Mouse (Mus musculus) thymus, postnatal 10 days (tissue): ENCODE data around the gene Lin7b.

Experiments used
- DNase-seq, 2 experiments: peaks; one replicate each; pipeline ENCODE4 v3.0.0; 2021; ENCODE audit warnings: low spot score in 2 of 2

Gene Lin7b

DNA sequence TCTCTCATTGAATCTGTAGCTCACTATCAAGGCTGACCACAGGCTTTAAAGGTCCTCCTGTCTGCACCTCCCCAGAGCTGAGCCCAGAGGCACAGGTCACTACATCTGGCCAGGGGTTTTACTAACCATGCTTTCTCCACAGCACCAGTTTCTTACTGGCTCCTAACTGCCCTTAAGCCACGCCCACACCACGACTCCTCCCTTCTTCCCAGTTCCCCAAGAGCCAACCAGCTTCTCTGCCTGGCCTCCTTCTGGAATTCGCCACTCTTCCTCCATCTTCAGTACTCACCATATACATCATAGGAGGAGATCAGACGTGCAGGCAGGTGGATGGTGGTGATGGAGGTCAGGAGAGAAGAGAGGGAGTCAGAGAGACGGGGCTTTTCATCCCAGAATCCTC, 17.3 kb downstream of the Lin7b start:
- no peak for DNase-seq

DNA sequence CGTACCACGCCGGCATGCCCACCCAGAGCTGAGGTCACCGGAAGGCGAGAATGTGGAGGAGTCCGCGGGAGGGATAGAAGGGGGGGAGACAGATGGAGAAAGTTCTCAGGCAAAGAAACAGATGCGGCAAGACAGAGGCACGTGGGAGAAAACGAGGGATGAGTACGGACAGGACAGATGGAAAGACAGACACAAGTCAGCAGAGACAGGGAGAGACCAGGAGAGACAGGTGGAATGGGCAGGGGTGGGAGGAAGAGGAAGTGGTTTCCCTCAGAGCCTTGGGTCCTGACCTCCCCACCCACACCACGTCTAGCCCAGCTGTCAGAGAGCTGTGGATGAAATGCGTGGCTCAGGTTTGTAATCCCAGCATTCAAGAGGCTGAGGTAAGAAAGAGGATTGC, 23.5 kb downstream of the Lin7b start:
- DNase-seq = no peak

DNA sequence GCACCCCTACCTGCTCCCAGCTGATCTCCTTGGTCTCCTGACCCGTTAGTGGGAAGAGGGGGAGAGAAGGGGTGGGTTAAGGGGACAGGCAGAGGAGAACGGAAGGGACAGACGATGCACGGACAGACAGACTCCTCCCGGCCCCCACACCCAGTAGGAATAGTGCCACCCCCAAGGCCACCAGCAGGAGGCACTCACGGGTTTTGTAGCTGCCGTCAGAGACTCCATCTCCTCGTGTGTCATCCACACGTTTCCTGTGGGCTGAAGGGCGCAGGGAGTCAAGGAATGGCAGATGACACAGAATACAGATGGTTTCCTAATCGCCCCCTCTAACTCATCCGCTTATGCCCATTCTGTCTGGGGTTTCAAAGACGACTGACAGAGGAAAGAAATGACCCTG, 26.8 kb downstream of the Lin7b start:
- peak in 1 of 2 experiments; percentile 44 for DNase-seq

DNA sequence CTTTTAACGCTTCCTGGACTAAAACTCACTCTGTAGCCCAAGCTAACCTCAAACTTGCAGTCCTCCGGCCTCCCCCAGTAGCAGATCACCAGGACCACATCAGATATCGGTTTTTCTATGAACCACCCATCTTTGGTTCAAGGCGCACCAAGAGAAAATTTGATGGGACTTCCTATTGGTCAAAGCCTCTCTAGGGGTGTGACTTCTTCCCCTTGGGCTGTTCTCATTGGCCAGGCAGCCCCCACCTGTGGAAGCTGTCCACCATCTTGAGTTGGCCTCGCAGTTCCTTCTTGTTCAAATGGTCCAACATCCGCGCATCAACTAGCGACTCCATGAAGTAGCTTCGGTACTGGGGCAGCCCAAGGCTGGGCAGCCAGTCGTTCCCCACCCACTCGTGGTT, 28.3 kb downstream of the Lin7b start:
- DNase-seq = no peak

DNA sequence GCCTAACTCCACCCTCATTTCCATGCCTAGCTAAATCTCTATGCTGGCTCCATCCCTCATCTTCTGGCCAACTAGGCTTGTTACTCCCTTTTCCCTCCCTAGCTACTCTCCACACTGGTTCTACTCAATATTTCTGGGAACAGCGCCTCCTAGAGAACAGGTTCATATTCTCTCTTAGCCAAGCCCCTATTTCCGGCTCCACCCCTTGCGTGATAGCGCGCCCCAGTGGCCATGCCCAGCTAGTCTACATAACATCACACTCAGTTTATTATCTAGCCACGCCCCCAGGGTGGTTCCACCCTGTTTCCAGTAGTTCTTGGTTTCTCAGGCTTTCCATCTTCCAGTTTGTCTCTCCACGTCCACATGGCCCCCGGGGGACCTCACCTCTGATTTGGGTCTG, 29.1 kb downstream of the Lin7b start:
- DNase-seq = peak; percentile 60 to 83

DNA sequence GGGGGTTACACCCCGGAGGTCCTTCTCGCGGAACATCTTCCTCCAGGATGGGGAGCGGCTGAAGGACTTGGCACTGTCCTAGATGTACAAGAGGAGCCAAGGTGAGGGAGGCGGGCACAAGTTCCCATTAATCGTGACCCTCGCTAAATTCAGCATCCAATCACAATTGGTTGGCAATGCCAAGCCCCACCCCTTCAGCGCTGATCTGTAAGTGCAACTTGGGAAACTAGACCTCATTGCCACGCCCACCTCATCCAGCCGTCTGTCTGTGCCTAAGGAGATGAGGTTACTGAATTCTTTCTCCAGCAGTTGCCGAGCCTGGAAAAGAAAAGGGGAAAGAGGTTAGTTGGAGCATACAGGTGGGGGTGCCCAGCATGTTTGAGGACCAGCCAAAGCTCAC, 29.7 kb downstream of the Lin7b start:
- DNase-seq = no peak

DNA sequence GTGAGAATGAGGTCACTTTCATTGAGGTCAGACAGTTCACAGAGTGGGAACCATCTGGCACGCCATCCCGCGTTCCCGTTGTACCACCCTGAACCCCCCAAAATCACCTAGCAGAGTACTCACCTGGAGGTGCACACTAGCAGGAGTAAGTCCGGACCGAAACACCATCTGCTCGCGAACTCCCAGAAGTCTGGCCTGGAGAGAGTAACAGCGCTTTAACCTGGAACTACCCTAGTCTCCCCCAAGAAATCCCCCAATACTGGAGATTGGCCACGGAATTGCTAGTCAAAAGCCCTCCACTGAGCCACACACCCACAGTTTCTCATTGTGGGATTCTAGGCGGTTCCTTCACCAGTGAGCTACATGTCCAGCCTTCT, 30.3 kb downstream of the Lin7b start:
- DNase-seq = no peak

DNA sequence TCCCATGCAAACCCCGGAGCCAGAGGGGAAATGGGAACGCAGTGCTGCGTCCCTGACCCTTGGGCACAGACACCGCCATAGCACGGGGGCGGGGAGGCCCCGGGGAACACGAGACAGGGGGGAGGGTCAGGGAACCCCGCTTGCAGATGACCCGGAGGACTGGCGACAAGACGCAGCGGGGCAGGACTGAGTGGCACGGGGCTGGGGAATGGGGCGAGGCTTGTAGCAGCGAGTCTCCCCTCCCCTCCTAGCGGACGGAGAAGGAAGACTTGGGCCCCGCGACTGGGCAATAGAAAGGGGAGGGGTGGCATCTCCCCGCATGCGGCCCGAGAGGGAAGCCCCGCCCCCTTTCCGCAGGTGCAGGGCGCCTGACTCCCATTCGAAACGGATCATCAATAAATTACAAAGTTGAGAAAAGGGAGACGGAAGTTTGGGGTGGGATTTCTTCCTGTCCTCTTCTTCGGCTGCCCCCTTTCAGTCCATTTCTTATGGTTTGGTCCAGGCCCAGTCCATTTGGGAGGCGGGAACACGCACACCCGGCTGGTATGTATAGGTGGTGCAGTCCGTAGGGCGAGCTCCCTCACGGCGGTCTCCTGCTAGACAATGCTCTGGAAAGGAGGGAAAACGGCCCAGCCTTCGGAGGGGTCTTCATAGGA, 30.8 kb downstream of the Lin7b start:
- DNase-seq = peak in 1 of 2 experiments; percentile 21

DNA sequence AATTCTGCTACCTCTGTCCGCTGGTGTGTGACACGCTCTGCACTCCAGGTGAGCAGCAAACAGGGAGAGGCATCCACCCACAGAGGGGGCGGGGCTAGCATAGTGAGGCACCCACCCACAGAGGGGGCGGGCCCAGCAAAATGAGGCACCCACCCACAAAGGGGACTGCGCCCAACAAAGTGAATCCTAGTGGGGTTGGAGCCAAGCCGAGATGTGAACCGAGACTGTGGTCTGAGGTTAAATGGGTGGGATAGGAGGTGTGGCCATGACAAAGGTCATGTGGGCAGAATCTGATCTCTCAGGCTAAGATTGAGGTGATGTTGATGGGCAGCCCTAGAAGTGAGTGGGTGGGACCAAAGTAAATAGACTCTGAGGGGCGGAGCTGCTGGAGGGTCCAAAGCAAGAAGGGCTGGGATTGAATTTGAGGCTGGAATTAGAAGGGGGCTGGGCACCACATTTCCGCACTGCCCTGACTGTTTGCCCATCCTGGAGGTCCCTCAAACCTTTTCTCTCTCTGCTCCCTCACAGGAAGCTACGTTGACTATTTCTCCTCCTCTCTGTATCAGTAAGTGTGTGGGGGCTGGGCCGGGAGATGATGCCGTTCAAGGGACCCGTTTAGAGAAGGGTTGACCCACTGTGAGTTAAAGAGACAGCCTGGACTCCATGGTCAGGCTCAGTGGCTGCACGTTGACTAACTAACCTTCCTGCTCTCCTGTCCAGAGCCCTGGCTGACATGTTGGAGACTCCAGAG, 32.0 kb downstream of the Lin7b start:
- DNase-seq = peak; percentile 28 to 35

DNA sequence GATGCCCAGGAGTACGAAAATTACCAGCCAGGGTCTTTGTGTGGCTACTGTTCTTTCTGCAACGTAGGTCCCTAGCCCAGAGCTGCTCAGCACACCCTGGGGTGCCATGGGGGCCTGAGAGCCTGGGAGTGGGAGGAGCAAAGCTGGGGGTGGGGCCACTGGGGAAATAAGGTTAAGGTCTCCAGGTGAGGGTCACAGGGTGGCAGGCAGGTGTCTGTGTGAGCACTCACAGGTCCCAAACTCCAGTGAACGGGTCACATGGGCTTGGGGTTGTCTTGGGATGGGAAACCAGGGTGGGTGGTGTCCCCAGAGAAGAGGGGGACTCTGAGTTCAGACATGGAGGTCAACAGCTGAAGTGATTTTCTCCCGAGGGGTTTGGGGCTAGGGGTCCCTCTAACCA, 32.9 kb downstream of the Lin7b start:
- DNase-seq = no peak

DNA sequence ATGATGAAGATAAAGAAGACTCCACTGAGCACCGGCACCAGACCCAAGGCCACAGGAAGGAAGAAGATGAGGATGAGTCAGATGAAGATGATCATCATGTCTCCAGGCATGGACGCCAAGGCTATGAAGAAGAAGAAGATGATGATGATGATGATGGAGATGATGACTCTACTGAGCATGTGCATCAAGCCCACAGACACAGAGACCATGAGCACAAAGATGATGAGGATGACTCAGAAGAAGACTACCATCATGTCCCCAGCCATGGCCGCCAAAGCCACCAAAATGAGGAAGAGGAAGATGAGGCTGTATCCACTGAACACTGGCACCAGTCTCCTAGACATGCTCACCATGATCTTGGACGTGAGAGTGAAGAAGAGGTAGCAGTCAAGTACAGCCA, 34.1 kb downstream of the Lin7b start:
- no peak for DNase-seq

DNA sequence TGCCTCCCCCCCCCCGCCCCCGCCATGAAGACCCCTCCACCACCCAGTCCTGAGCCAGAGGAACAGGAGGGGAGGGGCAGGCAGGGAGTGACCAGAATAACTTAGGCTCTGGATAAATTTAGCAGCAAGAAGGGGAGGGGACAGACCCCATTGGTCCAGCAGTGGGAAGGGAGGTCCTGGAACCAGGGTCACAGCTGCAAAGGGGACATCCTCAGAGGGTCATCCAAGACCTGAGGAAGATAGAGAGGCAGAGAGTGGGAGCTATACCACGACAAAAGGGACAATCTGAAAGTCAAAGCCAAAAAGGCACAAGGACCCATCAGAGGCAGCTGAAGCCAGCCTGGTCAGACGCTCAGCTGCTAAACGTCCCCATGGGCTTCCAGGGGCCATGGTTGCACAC, 35.3 kb downstream of the Lin7b start, which contains the start of gene Hrc:
Gene Hrc (plus strand): TSS at position 235 of the 400 bp plus-strand sequence.
- DNase-seq = no peak

DNA sequence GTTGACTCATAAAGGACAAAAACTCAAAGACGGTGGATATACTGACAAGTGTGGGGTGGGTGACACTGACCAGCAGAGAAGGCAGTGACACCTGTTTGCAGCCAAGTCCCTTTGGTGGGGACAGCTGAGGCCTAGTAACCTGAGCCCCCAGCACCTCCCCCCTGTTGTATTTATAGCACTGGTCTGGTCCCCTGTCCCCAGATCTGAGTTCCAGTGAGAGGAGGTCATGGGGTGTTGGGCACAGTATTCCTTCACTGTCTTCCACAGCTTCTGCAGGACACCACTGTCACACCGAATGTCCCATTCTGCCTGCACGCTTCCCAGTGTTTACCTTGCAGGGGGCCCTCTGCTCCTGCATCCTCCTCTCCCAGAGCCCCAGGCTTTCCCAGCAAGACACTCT, 35.8 kb downstream of the Lin7b start:
- no peak for DNase-seq

DNA sequence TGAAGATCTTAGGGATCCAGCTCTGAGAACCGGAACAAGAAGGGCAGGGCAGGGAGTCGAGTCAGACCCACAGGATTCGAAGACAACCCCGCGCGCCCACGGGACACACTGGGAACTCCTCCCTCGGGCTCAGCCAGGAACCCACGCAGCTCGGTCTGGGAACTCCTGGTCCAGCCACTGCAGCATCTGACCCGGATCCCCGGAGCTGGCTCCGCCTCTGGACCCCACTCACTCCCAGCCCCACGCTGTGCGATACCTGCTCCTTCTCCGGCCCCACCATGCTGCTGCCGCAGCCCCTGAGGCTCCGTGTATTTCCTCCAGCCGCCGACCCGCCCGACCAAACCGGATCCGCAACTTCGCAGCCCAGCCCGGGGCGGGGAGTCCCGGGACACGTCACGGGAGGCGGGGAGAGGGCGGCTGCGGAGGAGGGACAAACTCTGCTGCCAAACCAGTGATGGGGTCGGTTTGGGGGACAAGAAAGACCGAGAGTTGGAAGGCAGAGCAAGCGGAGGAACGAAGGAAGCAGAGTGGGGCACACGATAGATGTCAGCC, 36.9 kb downstream of the Lin7b start, which contains the start of gene Trpm4:
Gene Trpm4 (minus strand): TSS at position 350 of the 552 bp plus-strand sequence.
- peak; percentile 77 to 85 for DNase-seq

DNA sequence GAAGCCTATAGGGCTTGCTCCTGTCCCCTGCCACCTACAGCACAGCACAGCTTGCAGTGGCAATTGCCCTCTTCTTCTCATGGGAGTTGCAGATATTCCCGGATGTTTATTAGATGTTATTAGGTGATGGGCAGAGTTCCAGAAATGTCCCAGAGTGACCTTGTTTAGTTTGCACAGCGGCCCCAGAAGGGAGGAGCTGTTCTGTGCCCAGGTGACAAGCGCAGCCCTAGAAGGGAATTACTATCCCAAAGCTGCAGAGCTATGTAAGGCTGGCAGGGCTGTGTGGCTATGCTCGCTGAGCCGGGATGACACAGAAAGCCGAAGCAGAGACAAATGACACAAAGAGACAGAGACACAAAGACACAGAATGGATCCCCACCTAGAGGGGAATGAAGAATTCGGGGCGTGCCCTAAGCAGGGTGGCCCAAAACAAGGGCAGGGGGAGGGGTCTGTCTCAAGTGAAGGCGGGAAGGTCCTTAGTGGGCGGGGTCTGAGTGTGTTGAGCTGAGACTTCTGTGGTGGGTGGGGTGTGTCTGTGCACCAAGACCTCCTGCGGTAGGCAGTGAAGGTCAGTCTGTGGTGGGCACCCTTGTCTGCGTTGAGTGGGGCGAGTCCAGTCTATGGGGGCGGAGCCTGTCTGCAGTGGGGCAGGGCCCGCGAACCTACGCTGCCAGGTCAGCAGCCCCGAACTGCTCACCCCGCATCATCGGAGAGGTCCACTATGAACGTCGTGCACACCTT, 37.5 kb downstream of the Lin7b start:
- peak; percentile 53 for DNase-seq

DNA sequence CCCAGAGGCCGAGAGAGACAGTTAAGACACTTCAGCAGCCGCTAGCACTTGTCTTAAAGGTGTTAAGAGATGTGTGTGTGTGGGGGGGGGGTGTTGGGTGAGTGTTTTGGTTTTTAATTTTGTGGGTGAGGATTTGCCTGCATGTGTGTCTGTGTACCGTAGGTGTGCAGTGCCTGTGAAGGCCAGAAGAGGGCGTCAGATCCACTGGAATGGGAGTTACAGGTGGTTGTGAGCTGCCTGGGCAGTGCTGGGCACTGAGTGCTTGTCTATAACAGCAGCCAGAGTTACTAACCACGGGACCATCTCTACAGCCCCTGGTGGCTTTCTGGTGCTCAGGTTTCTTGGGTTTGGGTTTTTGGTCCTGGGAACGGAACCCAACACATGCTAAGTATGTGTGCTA, 38.9 kb downstream of the Lin7b start:
- DNase-seq = no peak

DNA sequence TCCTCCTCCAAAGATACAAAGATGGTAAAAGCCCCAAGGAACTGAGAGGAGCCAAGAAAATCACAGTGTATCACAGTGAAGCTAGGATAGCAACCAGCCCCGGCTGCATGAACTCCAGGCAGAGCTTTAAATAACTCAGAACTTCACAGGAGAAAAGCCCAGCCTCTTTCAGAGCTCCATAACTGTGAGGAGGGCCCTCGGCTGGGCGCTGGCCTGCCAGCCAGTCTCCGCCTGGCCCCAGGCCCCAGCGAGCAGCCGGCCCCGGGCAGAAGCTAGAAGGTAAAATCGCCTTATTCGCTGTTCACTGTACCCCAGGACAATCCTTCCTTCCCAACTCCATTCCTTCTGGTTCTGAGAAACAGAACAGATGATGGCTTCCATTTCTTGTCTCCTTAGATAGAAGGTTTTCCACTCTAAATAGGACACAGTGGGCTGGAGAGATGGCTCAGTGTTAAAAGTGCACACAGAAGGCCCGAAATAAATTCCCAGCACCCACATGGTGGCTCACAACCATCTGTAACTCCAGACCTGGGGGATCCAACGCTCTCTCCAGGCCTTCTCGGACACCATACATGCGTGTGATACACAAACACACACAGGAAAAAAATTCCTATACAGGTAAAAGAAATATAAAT, 41.4 kb downstream of the Lin7b start:
- no peak for DNase-seq

DNA sequence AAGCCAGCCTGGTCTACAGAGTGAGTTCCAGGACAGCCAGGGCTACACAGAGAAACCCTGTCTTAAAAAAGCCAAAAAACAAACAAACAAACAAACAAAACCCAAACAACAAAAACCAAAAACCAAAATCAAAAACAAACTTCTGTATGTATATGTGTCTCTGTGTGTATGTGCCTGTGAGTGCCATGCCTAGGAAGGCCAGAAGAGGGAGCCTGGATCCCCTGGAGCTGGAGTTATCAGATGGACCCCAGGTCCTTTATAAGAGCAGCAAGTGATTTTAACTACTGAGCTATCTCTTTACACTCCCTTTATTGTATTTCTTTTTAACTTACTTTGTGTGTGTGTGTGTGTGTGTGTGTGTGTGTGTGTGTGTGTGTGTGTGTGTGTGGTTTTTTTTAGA, 44.6 kb downstream of the Lin7b start:
- no peak for DNase-seq

DNA sequence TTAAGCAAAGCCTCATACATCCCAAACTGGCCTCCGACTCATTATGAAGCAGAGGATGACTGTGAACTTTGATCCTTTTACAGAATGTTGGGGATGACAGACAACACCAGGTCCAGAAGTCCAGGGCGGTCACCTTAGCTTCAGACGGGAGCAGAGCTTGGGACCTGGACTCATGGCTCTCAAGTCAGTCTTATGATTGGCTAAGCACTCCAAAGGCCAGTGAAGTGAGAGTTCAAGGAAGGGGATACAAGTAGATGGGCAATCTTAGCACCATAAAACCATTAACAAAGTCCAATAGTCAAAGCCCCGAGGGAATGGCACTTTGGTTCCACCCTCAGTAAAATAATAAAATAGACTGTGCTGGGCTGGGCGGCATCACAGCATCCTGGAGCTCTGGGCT, 47.3 kb downstream of the Lin7b start:
- no peak for DNase-seq

DNA sequence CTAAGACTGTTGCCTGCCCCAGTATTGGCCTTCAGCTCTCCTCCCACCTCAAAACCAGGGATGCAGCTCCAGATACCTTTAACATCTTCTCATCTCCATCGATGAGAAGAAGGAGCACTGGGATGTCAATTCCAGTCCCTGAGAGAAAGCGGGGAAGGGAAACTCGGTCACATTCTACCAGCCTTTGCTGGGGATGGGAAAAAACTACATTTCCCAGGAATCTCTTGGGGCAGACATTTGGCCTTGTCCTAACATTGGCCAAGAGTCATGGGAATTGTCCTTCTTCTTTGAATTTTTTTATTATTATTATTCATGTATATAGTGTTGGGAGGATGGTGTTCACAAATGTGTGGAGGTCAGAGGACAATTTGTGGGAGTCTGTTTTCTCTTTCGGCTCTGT, 48.1 kb downstream of the Lin7b start:
- no peak for DNase-seq
